Mouse (Mus musculus): ENCODE data around the gene Prpf40b.
A peak's percentile ranks its signal among the peaks of the same experiment; 100 is the strongest.
"Not testable (repeated sequence)": the region's sequence is repeated elsewhere in the genome, so short reads cannot be mapped to it uniquely, and the experiment has no call there.

Prpf40b gene

GRCm38 (mm10) chr15:99294813-99295374, at the start of gene Prpf40b:
Gene Prpf40b, plus strand, starts transcription at chr15:99295087.
- DNase-seq, result peak; percentile 87

GRCm38 (mm10) chr15:99246736-99247135, 48.2 kb upstream of the Prpf40b start:
- DNase-seq, result not testable (repeated sequence)

GRCm38 (mm10) chr15:99248972-99249371, 45.9 kb upstream of the Prpf40b start:
- no peak for DNase-seq

- DNase-seq, result no peak
These were observed 44.9 kb upstream of the Prpf40b start for GRCm38 (mm10) chr15:99249938-99250337.

- peak; percentile 36 for DNase-seq
These were observed 43.8 kb upstream of the Prpf40b start for GRCm38 (mm10) chr15:99251111-99251510.

GRCm38 (mm10) chr15:99251626-99252380, 43.1 kb upstream of the Prpf40b start, which contains the start of gene Mcrs1:
Gene Mcrs1, minus strand, starts transcription at chr15:99251961.
- DNase-seq, result peak; percentile 95

GRCm38 (mm10) chr15:99252381-99253174, 42.3 kb upstream of the Prpf40b start:
- DNase-seq, result no peak

- DNase-seq, result not testable (repeated sequence)
These were observed 41.8 kb upstream of the Prpf40b start for GRCm38 (mm10) chr15:99253175-99253479.

GRCm38 (mm10) chr15:99253772-99254171, 41.1 kb upstream of the Prpf40b start:
- DNase-seq, result no peak

- DNase-seq, result no peak
These were observed 40.3 kb upstream of the Prpf40b start for GRCm38 (mm10) chr15:99254477-99255005.

- no peak for DNase-seq
These were observed 39.6 kb upstream of the Prpf40b start for GRCm38 (mm10) chr15:99255241-99255749.

- DNase-seq, result no peak
These were observed 35.6 kb upstream of the Prpf40b start for GRCm38 (mm10) chr15:99259167-99259729.

- peak; percentile 85 for DNase-seq
These were observed 35.1 kb upstream of the Prpf40b start for GRCm38 (mm10) chr15:99259730-99260252.

- no peak for DNase-seq
These were observed 32.2 kb upstream of the Prpf40b start for GRCm38 (mm10) chr15:99262702-99263101.

- no peak for DNase-seq
These were observed 30.5 kb upstream of the Prpf40b start for GRCm38 (mm10) chr15:99264363-99264762.

GRCm38 (mm10) chr15:99265679-99266078, 29.2 kb upstream of the Prpf40b start:
- DNase-seq, result peak; percentile 70

- DNase-seq, result no peak
These were observed 18.8 kb upstream of the Prpf40b start for GRCm38 (mm10) chr15:99276095-99276494.

GRCm38 (mm10) chr15:99278271-99278670, 16.6 kb upstream of the Prpf40b start:
- no peak for DNase-seq

GRCm38 (mm10) chr15:99283456-99283855, 11.4 kb upstream of the Prpf40b start:
- DNase-seq, result no peak

GRCm38 (mm10) chr15:99284527-99285188, 10.2 kb upstream of the Prpf40b start:
- peak; percentile 62 for DNase-seq

- peak; percentile 55 for DNase-seq
These were observed 9.7 kb upstream of the Prpf40b start for GRCm38 (mm10) chr15:99285189-99285535.

- DNase-seq, result no peak
These were observed 4.3 kb upstream of the Prpf40b start for GRCm38 (mm10) chr15:99290586-99290985.

Data from liver (tissue).